Mouse (Mus musculus): ENCODE measurements around the gene Olfr112. TPM values are rescaled to one million over a fixed set of nuclear protein-coding genes. Genes with fewer than 3 reads are reported as not detected.
"Not testable (repeated sequence)": the region's sequence is repeated elsewhere in the genome, so short reads cannot be mapped to it uniquely, and the experiment has no call there.

The Olfr112 gene
- total RNA-seq (2017) = not detected in 2 replicates

DNA sequence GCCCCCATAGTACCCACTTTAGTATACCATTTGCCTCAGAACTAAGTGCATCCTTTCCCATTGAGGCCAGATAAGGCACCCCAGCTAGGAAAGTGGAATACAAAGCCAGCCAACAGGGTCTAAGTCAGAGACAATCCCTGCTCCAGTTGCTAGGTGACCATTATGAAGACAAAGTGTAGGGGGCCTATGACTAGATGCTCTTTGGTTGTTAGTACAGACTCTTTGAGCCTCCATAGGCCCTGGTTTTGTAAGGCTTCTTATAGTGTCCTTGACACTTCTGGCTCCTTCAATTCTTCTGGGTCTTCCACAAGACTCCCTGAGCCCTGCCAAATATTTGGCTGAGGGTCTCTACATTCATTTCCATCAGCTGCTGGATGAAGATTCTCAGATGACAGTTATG lies at the start of gene Olfr112:
Gene Olfr112, minus strand, starts transcription at position 101 of the 400 bp plus-strand sequence.
- no peak for ATAC-seq (replicated peaks; ENCODE audit: low read depth, poor library complexity, severe bottlenecking)

DNA sequence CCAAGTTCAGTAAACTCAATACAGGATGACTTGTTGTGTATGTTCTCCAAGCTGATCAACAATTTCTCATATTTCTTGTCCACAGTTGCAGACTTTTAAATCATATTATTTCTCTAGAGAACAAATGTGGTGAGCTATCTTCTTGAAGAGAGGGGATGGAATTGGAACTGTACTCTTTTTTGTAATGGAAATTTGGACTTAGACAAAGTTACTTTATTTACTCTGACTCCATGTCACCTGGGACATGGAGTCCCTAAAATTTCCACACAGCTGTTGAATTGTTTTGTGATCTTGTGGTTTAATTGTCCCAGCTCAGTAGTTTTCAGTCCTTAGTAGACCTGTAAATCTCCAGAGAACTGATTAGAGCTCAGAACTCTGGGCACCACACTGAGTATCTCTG lies 23.4 kb upstream of the Olfr112 start, which contains the start of gene Olfr114:
Gene Olfr114, minus strand, starts transcription at position 101 of the 400 bp plus-strand sequence.
- ATAC-seq (replicated peaks; ENCODE audit: low read depth, poor library complexity, severe bottlenecking) = no peak

DNA sequence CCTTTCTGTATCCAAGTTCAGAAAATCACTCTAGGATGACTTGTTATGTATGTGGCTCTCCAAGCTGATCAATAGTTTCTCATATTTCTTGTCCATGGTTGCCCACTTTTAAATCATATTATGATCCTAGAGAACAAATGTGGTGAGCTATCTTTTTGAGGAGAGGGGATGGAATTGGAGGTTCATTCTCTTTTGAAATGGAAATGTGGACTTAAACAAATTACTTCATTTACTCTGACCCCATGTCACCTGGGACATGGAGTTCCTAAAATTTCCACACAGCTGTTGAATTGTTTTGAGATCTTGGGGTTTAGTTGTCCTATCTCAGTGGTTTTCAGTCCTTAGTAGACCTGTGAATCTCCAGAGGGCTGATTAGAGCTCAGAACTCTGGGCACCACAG lies 8.3 kb upstream of the Olfr112 start, which contains the start of gene Olfr113:
Gene Olfr113, minus strand, starts transcription at position 101 of the 400 bp plus-strand sequence.
- no peak for ATAC-seq (replicated peaks; ENCODE audit: low read depth, poor library complexity, severe bottlenecking)

DNA sequence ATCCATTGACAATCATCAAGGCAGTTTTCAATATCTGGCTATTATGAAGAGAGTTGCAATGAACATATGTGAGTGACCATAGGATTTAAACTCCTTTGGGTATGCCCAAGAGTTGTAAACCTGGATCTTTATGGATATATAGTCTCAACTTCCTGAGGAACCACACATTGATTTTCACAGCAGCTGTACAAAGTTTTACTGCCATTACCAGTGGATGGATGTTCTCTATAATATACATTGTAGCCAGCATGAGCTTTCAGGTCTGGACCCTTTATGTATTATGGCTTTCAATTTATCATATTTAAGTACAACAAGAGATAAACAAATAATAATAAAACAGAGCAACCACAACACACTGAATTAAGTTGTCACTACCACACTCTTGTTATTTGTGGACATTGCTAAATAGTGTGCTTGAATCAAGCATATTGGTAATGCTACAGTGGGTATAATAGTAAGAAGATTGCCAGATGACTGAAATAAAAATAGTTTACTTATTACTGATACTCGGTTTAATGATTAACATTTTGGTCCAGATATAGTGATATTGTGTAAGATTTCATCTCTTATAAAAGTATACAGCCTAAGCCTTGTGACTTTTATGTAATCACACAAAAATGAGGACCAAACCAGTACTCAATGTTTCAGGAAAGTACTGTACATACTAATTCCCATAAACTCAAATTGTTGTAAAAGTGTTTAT lies 10.2 kb downstream of the Olfr112 start:
- ATAC-seq (replicated peaks; ENCODE audit: low read depth, poor library complexity, severe bottlenecking) = no peak

DNA sequence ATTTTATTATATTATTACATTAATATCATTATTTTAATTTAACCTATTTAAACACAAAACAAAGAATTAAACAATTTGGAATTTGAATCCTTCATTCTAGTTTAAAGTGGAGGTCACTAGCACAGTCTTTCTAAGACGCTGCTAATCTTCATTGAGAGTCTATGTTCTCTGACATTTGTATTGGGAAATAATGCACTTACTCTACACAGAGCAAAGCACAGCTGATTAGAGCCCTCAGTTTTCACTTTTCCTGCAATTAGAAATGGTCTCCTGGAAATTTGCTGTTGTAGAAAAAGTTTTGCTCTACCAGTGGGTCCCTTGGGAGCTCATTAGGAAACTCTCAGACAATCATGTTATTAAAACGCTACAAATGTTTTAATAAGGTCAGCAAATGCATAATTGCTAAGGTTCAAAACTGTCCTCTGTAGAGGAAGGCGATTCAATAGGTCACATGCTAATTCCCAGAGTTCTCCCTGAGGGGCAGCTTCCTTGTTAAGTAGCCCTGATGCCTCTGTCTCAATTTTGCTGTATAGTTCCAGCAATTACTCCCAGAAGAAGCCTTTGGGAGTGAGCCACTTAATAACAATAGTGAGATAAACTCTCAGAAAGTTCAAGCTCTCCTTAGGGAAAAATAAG lies 25.3 kb downstream of the Olfr112 start:
- ATAC-seq (replicated peaks; ENCODE audit: low read depth, poor library complexity, severe bottlenecking) = no peak

DNA sequence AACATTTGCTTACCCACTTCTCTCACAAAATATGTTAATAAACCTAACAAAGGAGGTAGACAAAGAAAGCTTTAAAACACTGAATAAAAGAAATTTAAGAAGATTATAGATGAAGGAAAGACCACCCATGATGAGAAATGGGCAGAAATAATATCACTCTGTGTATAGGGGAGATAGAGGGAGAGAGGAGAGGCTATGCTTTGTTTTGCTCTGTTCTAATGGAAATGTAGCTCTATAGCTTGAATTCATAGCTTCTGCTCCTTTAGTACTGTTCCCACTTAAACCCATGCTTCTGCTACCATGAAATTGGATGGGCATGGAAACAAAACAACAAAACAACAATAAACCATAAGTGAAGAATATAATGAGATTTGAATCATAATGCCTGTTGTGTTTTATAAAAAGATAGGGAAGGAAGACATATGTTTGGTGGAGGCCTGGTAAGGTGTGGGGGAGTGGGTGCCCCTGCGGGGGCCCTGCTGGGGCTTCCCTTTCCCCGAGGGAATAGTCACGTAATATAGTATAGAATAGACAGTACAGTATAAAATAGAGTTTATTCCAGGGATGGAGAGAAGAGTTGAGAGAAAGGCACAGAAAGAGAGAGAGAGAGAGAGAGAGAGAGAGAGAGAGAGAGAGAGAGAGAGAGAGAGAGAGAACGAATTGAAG lies 27.7 kb downstream of the Olfr112 start:
- ATAC-seq (replicated peaks; ENCODE audit: low read depth, poor library complexity, severe bottlenecking) = no peak

DNA sequence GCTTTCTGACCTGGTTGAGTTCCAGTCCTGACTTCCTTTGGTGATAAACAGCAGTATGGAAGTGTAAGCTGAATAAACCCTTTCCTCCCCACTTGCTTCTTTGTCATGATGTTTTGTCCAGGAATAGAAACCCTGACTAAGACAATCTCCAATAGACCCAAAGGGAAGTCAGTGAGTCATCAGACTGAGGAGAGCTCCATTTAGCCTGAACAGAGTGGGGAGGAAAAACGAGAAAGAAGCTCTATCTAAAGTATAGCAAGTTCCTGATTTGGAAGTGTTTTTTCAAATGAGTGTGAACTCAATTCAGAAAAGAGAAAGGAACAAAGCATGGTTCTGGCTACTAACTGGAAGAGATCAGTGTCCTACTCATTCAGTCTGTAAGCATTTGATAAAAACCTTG lies 30.8 kb downstream of the Olfr112 start:
- ATAC-seq (replicated peaks; ENCODE audit: low read depth, poor library complexity, severe bottlenecking) = not testable (repeated sequence)

DNA sequence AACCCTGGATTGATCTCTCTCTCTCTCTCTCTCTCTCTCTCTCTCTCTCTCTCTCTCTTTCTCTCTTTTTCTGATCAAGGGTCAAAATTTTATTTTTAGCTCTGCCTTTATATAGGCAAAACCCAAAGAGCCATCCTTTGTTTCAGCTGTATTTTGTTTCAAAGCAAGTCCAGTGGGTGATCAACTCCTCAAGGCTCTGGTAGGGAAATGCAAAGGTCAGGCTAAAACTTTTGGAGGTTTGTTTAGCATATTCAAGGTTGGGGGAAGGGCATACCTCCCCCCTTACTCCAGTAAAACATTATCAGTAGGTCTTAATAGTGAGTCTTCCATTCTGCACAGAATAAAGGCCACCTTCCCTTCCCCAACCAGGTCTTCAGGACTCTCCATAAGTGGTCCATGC lies 34.1 kb downstream of the Olfr112 start:
- ATAC-seq (replicated peaks; ENCODE audit: low read depth, poor library complexity, severe bottlenecking) = no peak

DNA sequence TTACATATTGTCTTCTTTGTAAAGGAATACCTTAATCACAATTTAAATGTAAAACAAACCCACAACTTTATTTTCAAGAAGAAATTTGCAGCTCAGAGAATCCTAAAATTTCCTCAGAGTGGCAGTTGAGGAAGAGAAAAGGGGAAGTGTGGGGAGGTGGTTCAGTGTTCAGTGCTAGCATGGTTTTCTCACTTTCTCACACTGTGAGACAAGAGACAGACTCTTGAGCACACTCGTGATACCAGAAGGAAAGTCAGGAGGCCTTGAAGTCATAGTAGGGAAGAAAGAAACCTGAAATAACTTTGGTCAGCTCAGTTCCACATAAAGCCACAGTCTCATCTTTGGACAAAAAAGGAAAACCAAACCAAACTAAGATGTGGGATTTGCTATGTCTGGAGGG lies 43.8 kb downstream of the Olfr112 start:
- peak; percentile 90 for ATAC-seq (replicated peaks; ENCODE audit: low read depth, poor library complexity, severe bottlenecking)

DNA sequence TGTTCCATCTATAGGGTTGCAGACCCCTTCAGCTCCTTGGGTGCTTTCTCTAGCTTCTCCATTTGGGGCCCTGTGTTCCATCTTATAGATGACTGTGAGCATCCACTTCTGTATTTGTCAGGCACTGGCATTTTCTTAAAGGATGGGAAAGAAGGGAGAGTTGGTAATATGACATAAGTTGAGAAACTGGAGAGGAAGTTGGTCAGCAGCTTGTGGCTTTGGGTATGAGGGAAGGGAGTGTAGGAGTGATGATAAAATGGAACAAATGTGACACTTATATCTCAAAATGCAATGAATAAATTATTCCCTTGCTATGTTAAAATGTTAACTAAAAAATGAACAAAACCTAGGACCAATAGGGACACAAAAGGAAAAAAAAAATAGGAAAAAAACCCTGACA lies 44.6 kb downstream of the Olfr112 start:
- peak; percentile 93 for ATAC-seq (replicated peaks; ENCODE audit: low read depth, poor library complexity, severe bottlenecking)

Other genes with a start within 250 kb of the Olfr112 start
- gene Olfr103, start 229.8 kb downstream of the Olfr112 start, total RNA-seq (2017) = not detected in 2 replicates
- gene Olfr104-ps, start 209.9 kb downstream of the Olfr112 start, total RNA-seq (2017) = not detected in 2 replicates
- gene Olfr105-ps, start 190.4 kb downstream of the Olfr112 start, total RNA-seq (2017) = not detected in 2 replicates
- not detected in 2 replicates for gene Olfr106-ps, start 179.1 kb downstream of the Olfr112 start, total RNA-seq (2017)
- not detected in 2 replicates for gene Olfr107, start 170.2 kb downstream of the Olfr112 start, total RNA-seq (2017)
- gene Olfr108, start 124.0 kb downstream of the Olfr112 start, total RNA-seq (2017) = not detected in 2 replicates
- not detected in 2 replicates for gene Olfr109, start 110.5 kb downstream of the Olfr112 start, total RNA-seq (2017)
- gene H2-M2, start 85.9 kb downstream of the Olfr112 start, total RNA-seq (2017) = not detected in 2 replicates
- not detected in 2 replicates for gene Olfr110, start 77.0 kb downstream of the Olfr112 start, total RNA-seq (2017)
- not detected in 2 replicates for gene Olfr111, start 61.4 kb downstream of the Olfr112 start, total RNA-seq (2017)
- gene Olfr113, start 8.2 kb upstream of the Olfr112 start, total RNA-seq (2017) = not detected in 2 replicates
- not detected in 2 replicates for gene Olfr114, start 23.3 kb upstream of the Olfr112 start, total RNA-seq (2017)
- gene Olfr115, start 57.7 kb upstream of the Olfr112 start, total RNA-seq (2017) = not detected in 2 replicates
- not detected in 2 replicates for gene Olfr116, start 57.7 kb upstream of the Olfr112 start, total RNA-seq (2017)
- not detected in 2 replicates for gene Olfr117, start 94.3 kb upstream of the Olfr112 start, total RNA-seq (2017)
- not detected in 2 replicates for gene Olfr118, start 97.5 kb upstream of the Olfr112 start, total RNA-seq (2017)
- gene Olfr119, start 127.1 kb upstream of the Olfr112 start, total RNA-seq (2017) = not detected in 2 replicates
- gene Olfr120, start 152.4 kb upstream of the Olfr112 start, total RNA-seq (2017) = not detected in 2 replicates
- gene Olfr121, start 179.4 kb upstream of the Olfr112 start, total RNA-seq (2017) = not detected in 2 replicates
- gene Olfr122, start 199.2 kb upstream of the Olfr112 start, total RNA-seq (2017) = not detected in 2 replicates
- not detected in 2 replicates for gene Olfr123, start 224.1 kb upstream of the Olfr112 start, total RNA-seq (2017)
- gene Olfr124, start 230.4 kb upstream of the Olfr112 start, total RNA-seq (2017) = not detected in 2 replicates

All from common myeloid progenitor, adult 5-6 weeks (primary cell).